In the genomic region with DNA sequence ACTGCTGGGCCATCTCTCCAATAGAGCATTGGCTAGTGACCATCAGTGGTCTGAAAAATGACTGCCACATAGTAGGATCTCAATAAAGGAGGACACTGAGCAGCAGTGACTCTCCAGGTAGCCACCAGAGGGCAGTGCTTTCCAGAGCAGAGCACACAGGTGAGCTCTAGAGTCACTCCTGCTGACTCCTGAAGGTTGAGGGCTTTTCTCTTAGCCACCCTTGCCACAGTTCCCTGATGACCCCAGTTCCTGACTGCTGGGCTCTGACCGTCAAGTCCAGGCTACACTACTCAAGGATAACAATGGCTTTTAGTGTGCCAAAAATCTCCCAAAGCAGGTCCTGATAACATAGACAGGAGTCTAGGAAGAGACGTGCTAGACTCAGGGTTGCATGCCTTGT, we compare ENCODE assay signal across 10 mouse cellular contexts. TPM values are rescaled to one million over a fixed set of nuclear protein-coding genes. Genes with fewer than 3 reads are reported as not detected.
DNase-seq lines count a peak whose midpoint lies in the region; ATAC-seq and TF ChIP-seq lines count a peak whose summit lies in the region.
"Had no signal": no experiment of that assay in that cellular context is flagged by ENCODE, and none has a peak within 500 bp of the region (broad histone marks: within the 10 kb centered on the region; RNA-seq: fewer than 3 reads in every experiment).

No protein-coding gene starts in this region.

- TF ChIP-seq CTCF in kidney, adult 2 months (conservative IDR thresholded peaks at IDR 0.05; ENCODE audit: insufficient read depth, insufficient read length, low read depth, low read length) = peak; percentile 64
- TF ChIP-seq CTCF in E14TG2a.4 (conservative IDR thresholded peaks at IDR 0.05; ENCODE audit: low read length) = peak; percentile 61

- peak; percentile 54 for DNase-seq in kidney, adult 2 months
- DNase-seq in B cell, adult 2 months = peak; percentile 59 to 61
- peak; percentile 44 to 50 for DNase-seq in kidney, postnatal 25 days
- no peak for DNase-seq in right cerebral cortex, postnatal 14 days
- DNase-seq in frontal cortex, postnatal 36 days (ENCODE audit: low spot score in 2 of 2) = no peak
- DNase-seq in embryo, embryonic 11 days = no peak
- DNase-seq: cerebellum, adult 11 months had no signal

- WGBS in kidney, adult 2 months = 52% methylated on average over 2 of the region's 2 CpGs
- whole genome bisulfite sequencing in kidney, embryonic 14.5 days = 82% methylated on average over 2 of the region's 2 CpGs

- ATAC-seq in kidney, embryonic 14.5 days (ENCODE audit: low FRiP score, low TSS enrichment) = no peak

- no peak for TF ChIP-seq POLR2A in kidney, adult 2 months (IDR thresholded peaks at IDR 0.05; ENCODE audit: low read depth, low read length)

- H3K4me3 ChIP-seq in kidney, adult 2 months (ENCODE audit: insufficient read depth, low read depth, low read length) = no peak overlapping the region
- no peak overlapping the region for H3K4me3 ChIP-seq in kidney, embryonic 14.5 days (ENCODE audit: low read length)
- H3K4me3 ChIP-seq in E14TG2a.4 (replicated peaks; ENCODE audit: low read length) = no peak overlapping the region
- H3K4me3 ChIP-seq: embryonic facial prominence, embryonic 12.5 days had no signal

- H3K4me1 ChIP-seq in kidney, adult 2 months (ENCODE audit: control insufficient read depth, insufficient read depth, low read length) = no peaks in the 10 kb centered on the region
- H3K4me1 ChIP-seq in kidney, embryonic 14.5 days (ENCODE audit: control insufficient read depth, insufficient read depth, low read length) = peaks cover 20% of the 10 kb centered on the region
- peaks cover 45% of the 10 kb centered on the region for H3K4me1 ChIP-seq in E14TG2a.4 (replicated peaks; ENCODE audit: low read depth, low read length)

- H3K4me2 ChIP-seq in kidney, embryonic 14.5 days (replicated peaks; ENCODE audit: low read depth, low read length) = no peak overlapping the region
- H3K4me2 ChIP-seq: embryonic facial prominence, embryonic 12.5 days had no signal

- H3K9ac ChIP-seq in kidney, embryonic 14.5 days (ENCODE audit: low read depth, low read length) = no peak overlapping the region
- H3K9ac ChIP-seq: embryonic facial prominence, embryonic 12.5 days had no signal

- no peaks in the 10 kb centered on the region for H3K9me3 ChIP-seq in kidney, embryonic 14.5 days (ENCODE audit: control insufficient read depth, low read length)
- H3K9me3 ChIP-seq in E14TG2a.4 (ENCODE audit: low read length) = no peaks in the 10 kb centered on the region
- H3K9me3 ChIP-seq: embryonic facial prominence, embryonic 12.5 days had no signal

- no peaks in the 10 kb centered on the region for H3K27me3 ChIP-seq in kidney, adult 2 months (replicated peaks; ENCODE audit: control insufficient read depth, insufficient read depth, low read length)
- no peaks in the 10 kb centered on the region for H3K27me3 ChIP-seq in kidney, embryonic 14.5 days (ENCODE audit: control insufficient read depth, insufficient read depth, low read length)
- no peaks in the 10 kb centered on the region for H3K27me3 ChIP-seq in E14TG2a.4 (ENCODE audit: insufficient read depth, low read length)
- H3K27me3 ChIP-seq: embryonic facial prominence, embryonic 12.5 days had no signal

- no peak overlapping the region for H3K27ac ChIP-seq in kidney, adult 2 months (ENCODE audit: insufficient read depth, low read depth, low read length)
- no peak overlapping the region for H3K27ac ChIP-seq in kidney, embryonic 14.5 days (ENCODE audit: low read depth, low read length)
- H3K27ac ChIP-seq: embryonic facial prominence, embryonic 12.5 days had no signal

- H3K36me3 ChIP-seq in kidney, adult 2 months (ENCODE audit: control insufficient read depth, insufficient read depth, low read length) = peaks cover 20% of the 10 kb centered on the region
- H3K36me3 ChIP-seq in kidney, embryonic 14.5 days (ENCODE audit: control insufficient read depth, insufficient read depth, low read length) = peaks cover 16% of the 10 kb centered on the region
- H3K36me3 ChIP-seq in E14TG2a.4 (ENCODE audit: insufficient read depth, low read length) = peaks cover 29% of the 10 kb centered on the region
- H3K36me3 ChIP-seq: embryonic facial prominence, embryonic 12.5 days had no signal

RNA-seq across cellular contexts. Expression of gene Rapgef3, which starts 16.1 kb away (rescaled TPM):
- 136 and 184 TPM in 2 replicates for polyA plus RNA-seq in kidney, adult 2 months (2012; rRNA removed)
- 11.9 and 15.7 TPM in 2 replicates for polyA plus RNA-seq in kidney, embryonic 14.5 days (2014; fragmentation: Nextera tagmentation; extraction: Ambion mirVana)

RNA-seq across cellular contexts. Expression of gene Endou, which starts 20.5 kb away (rescaled TPM):
- polyA plus RNA-seq in kidney, adult 2 months (2012; rRNA removed) = 2.4 and 2.9 TPM in 2 replicates
- polyA plus RNA-seq in kidney, embryonic 14.5 days (2014; fragmentation: Nextera tagmentation; extraction: Ambion mirVana) = 0.20 and 0.34 TPM in 2 replicates

RNA-seq across cellular contexts. Expression of gene Slc48a1, which starts 26.6 kb away (rescaled TPM):
- 182 and 203 TPM in 2 replicates for polyA plus RNA-seq in kidney, adult 2 months (2012; rRNA removed)
- polyA plus RNA-seq in kidney, embryonic 14.5 days (2014; fragmentation: Nextera tagmentation; extraction: Ambion mirVana) = 34.4 and 36.1 TPM in 2 replicates

RNA-seq across cellular contexts. Expression of gene Rpap3, which starts 46.1 kb away (rescaled TPM):
- polyA plus RNA-seq in kidney, adult 2 months (2012; rRNA removed) = 4.9 and 6.9 TPM in 2 replicates
- 37.2 and 47.2 TPM in 2 replicates for polyA plus RNA-seq in kidney, embryonic 14.5 days (2014; fragmentation: Nextera tagmentation; extraction: Ambion mirVana)

Comparison
In these comparisons a context has a peak if more than half of its experiments do, and no peak if none do; other contexts are left out.
1. DNase-seq: peak in kidney, adult 2 months (single experiment), B cell, adult 2 months (2 of 2) and kidney, postnatal 25 days (2 of 2); none in right cerebral cortex, postnatal 14 days (single experiment), frontal cortex, postnatal 36 days (0 of 2) and embryo, embryonic 11 days (single experiment).